Mouse (Mus musculus) liver, postnatal 0 days (tissue): ENCODE data around the gene Gatad2a. TPM values are rescaled to one million over a fixed set of nuclear protein-coding genes. Genes with fewer than 3 reads are reported as not detected.
A peak's percentile ranks its signal among the peaks of the same experiment; 100 is the strongest.

Experiments used
- ATAC-seq: fragments of 200-750 bp; cut with Nextera tagmentation; 2 replicates; pipeline ENCODE4 v1.8.0; 2017; ENCODE audit warnings: mild to moderate bottlenecking, moderate library complexity
- DNase-seq: peaks from one replicate; pipeline ENCODE4 v3.0.0-alpha.2; 2016
- H3K27ac ChIP-seq: fragments of 300-500 bp; sonication (generic); 2 replicates; pipeline ENCODE4 v1.5.1; 2014; ENCODE audit warnings: antibody characterized with exemption, moderate library complexity, mild to moderate bottlenecking, low read depth
- H3K27me3 ChIP-seq: fragments of 300-500 bp; sonication (generic); 2 replicates; pipeline ENCODE4 v1.6.1; 2014; ENCODE audit warnings: low read length, control low read depth, mixed read lengths; ENCODE audit not compliant: insufficient read depth
- H3K36me3 ChIP-seq: fragments of 300-500 bp; sonication (generic); replicated peaks from 2 replicates; pipeline ENCODE4 v1.6.1; 2014; ENCODE audit warnings: mild to moderate bottlenecking, control low read depth, low read length, moderate library complexity, mixed read lengths; ENCODE audit not compliant: insufficient read depth
- H3K4me1 ChIP-seq: fragments of 300-500 bp; sonication (generic); 2 replicates; pipeline ENCODE4 v1.6.1; 2014; ENCODE audit warnings: antibody characterized with exemption, mild to moderate bottlenecking, control low read depth; ENCODE audit not compliant: insufficient read depth
- H3K4me2 ChIP-seq: fragments of 300-500 bp; sonication (generic); 2 replicates; pipeline ENCODE4 v1.6.1; 2014; ENCODE audit warnings: low read depth, mild to moderate bottlenecking, low read length, moderate library complexity, mixed read lengths
- H3K4me3 ChIP-seq: fragments of 300-500 bp; sonication (generic); 2 replicates; pipeline ENCODE4 v1.5.1; 2014; ENCODE audit warnings: low read depth, low read length
- H3K9ac ChIP-seq: fragments of 300-500 bp; sonication (generic); replicated peaks from 2 replicates; pipeline ENCODE4 v1.6.1; 2014; ENCODE audit warnings: mild to moderate bottlenecking, moderate library complexity
- H3K9me3 ChIP-seq: fragments of 300-500 bp; sonication (generic); 2 replicates; pipeline ENCODE4 v1.6.1; 2016; ENCODE audit warnings: mild to moderate bottlenecking, control low read depth, low read length, mixed read lengths
- CTCF ChIP-seq: sonication (generic); IDR thresholded peaks from 2 replicates; pipeline ENCODE4 v1.5.1; 2016; ENCODE audit warnings: antibody characterized with exemption, low read depth
- EP300 ChIP-seq: IDR thresholded peaks from 2 replicates; pipeline ENCODE4 v1.6.1; 2016; ENCODE audit warnings: antibody characterized with exemption, low read depth, mild to moderate bottlenecking
- WGBS: fragments of 180-500 bp; shearing (Covaris S2); extraction: QIAGEN DNeasy Blood & Tissue Kit; methylation state at CpG from one replicate; pipeline ENCODE4 v1.1.7; 2014; ENCODE audit not compliant: insufficient replicate concordance; 5-methylcytosine and 5-hydroxymethylcytosine counted together
- polyA plus RNA-seq: library from polyadenylated mRNA; unstranded; fragments of >200 nt; fragmentation: Nextera tagmentation; extraction: Ambion mirVana; gene quantifications from 2 replicates; pipeline ENCODE4 v1.2.1, GENCODE M21; 2015

Gene Gatad2a
- polyA plus RNA-seq, 1 experiment from 2014 or later, result 20.7 TPM

DNA sequence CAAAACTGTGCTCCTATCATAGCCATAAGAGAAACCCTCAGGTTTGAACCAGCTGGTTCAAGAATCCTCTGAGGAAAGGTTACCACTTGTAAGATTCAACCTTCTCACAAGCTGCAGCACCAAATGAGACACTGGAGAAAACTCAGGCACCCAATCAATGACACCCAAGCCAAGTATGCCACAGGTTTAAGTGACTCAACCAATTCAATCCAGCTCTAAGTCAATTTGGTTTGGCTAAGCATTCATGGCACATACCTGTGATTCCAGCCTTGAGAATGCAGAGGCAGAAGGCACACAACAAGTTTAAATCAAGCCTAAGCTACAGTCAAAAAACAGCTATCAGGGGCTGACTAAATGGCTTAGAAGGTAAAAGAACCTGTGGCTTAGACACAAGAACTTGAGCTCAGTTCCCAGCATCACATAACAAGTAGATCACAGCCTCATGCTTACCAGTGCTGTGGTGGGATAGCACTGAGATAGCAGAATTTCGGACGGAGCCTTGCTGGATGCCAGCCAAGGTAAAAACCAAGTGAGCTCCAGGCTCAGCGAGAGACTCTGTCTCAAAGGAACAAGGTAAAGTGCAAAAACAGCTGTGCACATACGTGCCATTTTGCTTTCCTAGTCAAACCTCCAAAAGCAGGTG lies 28.8 kb downstream of the Gatad2a start:
- no peak overlapping the region for H3K4me3 ChIP-seq
- H3K4me2 ChIP-seq, result no peak overlapping the region
- no peak overlapping the region for H3K27ac ChIP-seq
- DNase-seq (no peak), ATAC-seq (no peak)
- 0 out of 2 replicates have a peak overlapping the region, but pooled peaks have one; percentile 6 for H3K9ac ChIP-seq
- no peaks in the 10 kb centered on the region for H3K9me3 ChIP-seq
- WGBS, result 54% methylated on average over 4 of the region's 4 CpGs
- H3K36me3 ChIP-seq, result peaks cover 3% of the 10 kb centered on the region; the same call in 1 of the 2 replicates
- TF ChIP-seq CTCF (no peak), EP300 (no peak)
- H3K27me3 ChIP-seq, result no peaks in the 10 kb centered on the region
- H3K4me1 ChIP-seq, result peaks cover 37% of the 10 kb centered on the region

DNA sequence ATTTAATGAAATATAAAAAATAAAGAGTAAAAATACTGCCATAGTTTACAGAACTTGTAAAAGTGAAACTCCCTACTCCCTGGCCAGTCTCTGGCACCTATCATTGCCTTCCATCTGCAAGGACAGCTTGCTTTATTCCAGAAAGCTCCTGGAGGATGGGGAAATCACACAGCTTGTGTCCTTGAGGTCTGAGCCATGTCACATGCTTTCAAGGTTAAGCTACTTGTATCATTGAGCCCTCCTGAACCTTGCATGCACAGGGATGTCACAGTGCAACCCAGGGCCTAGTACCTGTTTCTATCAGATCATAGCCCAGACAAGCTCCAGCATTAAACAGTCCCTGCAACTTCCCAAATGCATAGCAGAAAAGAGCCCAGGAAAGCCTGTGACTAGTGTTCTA lies 36.9 kb downstream of the Gatad2a start:
- H3K9ac ChIP-seq, result no peak overlapping the region
- TF ChIP-seq CTCF, result no peak
- TF ChIP-seq EP300, result no peak
- H3K4me1 ChIP-seq, result peaks cover 28% of the 10 kb centered on the region
- H3K4me3 ChIP-seq, result no peak overlapping the region
- H3K27ac ChIP-seq, result no peak overlapping the region
- H3K9me3 ChIP-seq, result no peaks in the 10 kb centered on the region
- ATAC-seq (no peak), DNase-seq (no peak)
- no peak overlapping the region for H3K4me2 ChIP-seq
- H3K27me3 ChIP-seq, result no peaks in the 10 kb centered on the region
- H3K36me3 ChIP-seq, result no peaks in the 10 kb centered on the region; the same call in 1 of the 2 replicates

GRCm38 (mm10) chr8:69957879-69958278 lies 38.3 kb downstream of the Gatad2a start:
- ATAC-seq, result no peak
- TF ChIP-seq CTCF, result no peak
- Histone ChIP-seq H3K9me3 (no peaks in the 10 kb centered on the region), H3K4me2 (no peak overlapping the region), H3K9ac (no peak overlapping the region), H3K27me3 (no peaks in the 10 kb centered on the region), H3K27ac (peak overlapping the region; percentile 7; the same call in 1 of the 2 replicates), H3K4me1 (peaks cover 30% of the 10 kb centered on the region), H3K36me3 (no peaks in the 10 kb centered on the region), H3K4me3 (no peak overlapping the region)
- no peak for DNase-seq

- DNase-seq (no peak), ATAC-seq (no peak)
- H3K4me1 ChIP-seq, result peaks cover 30% of the 10 kb centered on the region
- H3K9ac ChIP-seq, result no peak overlapping the region
- no peak overlapping the region for H3K4me3 ChIP-seq
- no peaks in the 10 kb centered on the region for H3K36me3 ChIP-seq
- TF ChIP-seq CTCF, result no peak
- TF ChIP-seq EP300, result no peak
- peak overlapping the region; percentile 7; the same call in 1 of the 2 replicates for H3K27ac ChIP-seq
- H3K4me2 ChIP-seq, result no peak overlapping the region
- WGBS, result 21% methylated on average over 1 of the region's 1 CpGs
- H3K27me3 ChIP-seq, result no peaks in the 10 kb centered on the region
- H3K9me3 ChIP-seq, result no peaks in the 10 kb centered on the region
These were observed 38.8 kb downstream of the Gatad2a start for GRCm38 (mm10) chr8:69957419-69957818.

GRCm38 (mm10) chr8:69956651-69957050 lies 39.5 kb downstream of the Gatad2a start:
- Histone ChIP-seq H3K27ac (no peak overlapping the region), H3K4me2 (no peak overlapping the region), H3K36me3 (no peaks in the 10 kb centered on the region), H3K27me3 (no peaks in the 10 kb centered on the region), H3K4me1 (peaks cover 30% of the 10 kb centered on the region), H3K9me3 (no peaks in the 10 kb centered on the region), H3K4me3 (no peak overlapping the region), H3K9ac (no peak overlapping the region)
- DNase-seq, result no peak
- no peak for ATAC-seq
- whole genome bisulfite sequencing, result 78% methylated on average over 2 of the region's 2 CpGs
- no peak for TF ChIP-seq CTCF
- TF ChIP-seq EP300, result no peak

- no peaks in the 10 kb centered on the region for H3K9me3 ChIP-seq
- H3K9ac ChIP-seq, result no peak overlapping the region
- H3K36me3 ChIP-seq, result no peaks in the 10 kb centered on the region
- TF ChIP-seq CTCF, result no peak
- no peak for TF ChIP-seq EP300
- no peak overlapping the region for H3K4me2 ChIP-seq
- DNase-seq, result no peak
- no peaks in the 10 kb centered on the region for H3K27me3 ChIP-seq
- H3K4me3 ChIP-seq, result no peak overlapping the region
- H3K27ac ChIP-seq, result no peak overlapping the region
- no peak for ATAC-seq
- WGBS, result 58% methylated on average over 1 of the region's 1 CpGs
- peaks cover 32% of the 10 kb centered on the region for H3K4me1 ChIP-seq
These were observed 41.5 kb downstream of the Gatad2a start for GRCm38 (mm10) chr8:69954642-69955041.
